Mouse (Mus musculus) kidney, adult 8-10 months (tissue): ENCODE results near the gene Myo18a.

Source experiments
- DNase-seq, 2 experiments: peaks; one replicate each; pipeline ENCODE4 v3.0.0; 2022

The Myo18a gene

GRCm38 (mm10) chr11:77771879-77772713 lies 9.1 kb downstream of the Myo18a start:
- DNase-seq: peak; percentile 76 to 87

- DNase-seq: no peak
These were observed 12.8 kb downstream of the Myo18a start for GRCm38 (mm10) chr11:77775701-77776400.

- no peak for DNase-seq
These were observed 14.4 kb downstream of the Myo18a start for GRCm38 (mm10) chr11:77777436-77777835.

GRCm38 (mm10) chr11:77777937-77778336 lies 14.9 kb downstream of the Myo18a start:
- no peak for DNase-seq

GRCm38 (mm10) chr11:77779240-77779639 lies 16.2 kb downstream of the Myo18a start:
- DNase-seq: no peak

GRCm38 (mm10) chr11:77781088-77781487 lies 18.0 kb downstream of the Myo18a start:
- no peak for DNase-seq

- DNase-seq: no peak
These were observed 19.2 kb downstream of the Myo18a start for GRCm38 (mm10) chr11:77782104-77782815.

GRCm38 (mm10) chr11:77783211-77783746 lies 20.2 kb downstream of the Myo18a start:
- DNase-seq: peak; percentile 64 to 74

GRCm38 (mm10) chr11:77783747-77784646 lies 21.0 kb downstream of the Myo18a start:
- peak in 1 of 2 experiments; percentile 62 for DNase-seq

GRCm38 (mm10) chr11:77784894-77785293 lies 21.8 kb downstream of the Myo18a start:
- no peak for DNase-seq

GRCm38 (mm10) chr11:77785396-77785767 lies 22.3 kb downstream of the Myo18a start:
- DNase-seq: peak in 1 of 2 experiments; percentile 52

GRCm38 (mm10) chr11:77785768-77786561 lies 22.9 kb downstream of the Myo18a start:
- DNase-seq: peak; percentile 84 to 89

- DNase-seq: no peak
These were observed 24.7 kb downstream of the Myo18a start, which contains the start of gene Gm10277 for GRCm38 (mm10) chr11:77787707-77788106. TSS of gene Gm10277 (minus strand) at chr11:77787747.

GRCm38 (mm10) chr11:77789512-77789911 lies 26.5 kb downstream of the Myo18a start:
- DNase-seq: no peak

GRCm38 (mm10) chr11:77790286-77790685 lies 27.2 kb downstream of the Myo18a start:
- DNase-seq: no peak

GRCm38 (mm10) chr11:77791241-77791727 lies 28.2 kb downstream of the Myo18a start:
- DNase-seq: no peak

GRCm38 (mm10) chr11:77791752-77792565 lies 28.9 kb downstream of the Myo18a start:
- peak; percentile 83 to 86 for DNase-seq

- no peak for DNase-seq
These were observed 29.5 kb downstream of the Myo18a start for GRCm38 (mm10) chr11:77792566-77792909.

GRCm38 (mm10) chr11:77793238-77793930 lies 30.3 kb downstream of the Myo18a start:
- peak; percentile 95 to 98 for DNase-seq
